Mouse (Mus musculus) hindbrain, embryonic 11.5 days (tissue): ENCODE measurements around the gene Fbxl5. TPM values are rescaled to one million over a fixed set of nuclear protein-coding genes. Genes with fewer than 3 reads are reported as not detected.

Source experiments
- ATAC-seq: fragments of 200-750 bp; cut with Nextera tagmentation; 2 replicates; pipeline ENCODE4 v1.8.0; 2017; ENCODE audit warnings: mild to moderate bottlenecking, moderate TSS enrichment, moderate library complexity; ENCODE audit not compliant: low FRiP score
- DNase-seq: peaks from one replicate; pipeline ENCODE4 v3.0.0-alpha.2; 2015; ENCODE audit warnings: low spot score
- H3K27ac ChIP-seq: fragments of 300-500 bp; sonication (generic); 2 replicates; pipeline ENCODE4 v1.5.1; 2014; ENCODE audit warnings: mild to moderate bottlenecking, low read depth, low read length
- H3K27me3 ChIP-seq: fragments of 300-500 bp; sonication (generic); 2 replicates; pipeline ENCODE4 v1.6.1; 2014; ENCODE audit warnings: mild to moderate bottlenecking, low read length, moderate library complexity, mixed read lengths; ENCODE audit not compliant: control insufficient read depth, insufficient read depth
- H3K36me3 ChIP-seq: fragments of 300-500 bp; sonication (generic); 2 replicates; pipeline ENCODE4 v1.6.1; 2014; ENCODE audit warnings: mild to moderate bottlenecking, low read length, moderate library complexity, mixed read lengths; ENCODE audit not compliant: control insufficient read depth, insufficient read depth
- H3K4me1 ChIP-seq: fragments of 300-500 bp; sonication (generic); replicated peaks from 2 replicates; pipeline ENCODE4 v1.6.1; 2014; ENCODE audit warnings: low read length, mixed read lengths; ENCODE audit not compliant: control insufficient read depth, insufficient read depth
- H3K4me2 ChIP-seq: fragments of 300-500 bp; sonication (generic); replicated peaks from 2 replicates; pipeline ENCODE4 v1.6.1; 2014; ENCODE audit warnings: mild to moderate bottlenecking, low read depth, low read length
- H3K4me3 ChIP-seq: fragments of 300-500 bp; sonication (generic); 2 replicates; pipeline ENCODE4 v1.5.1; 2014; ENCODE audit warnings: low read depth, low read length
- H3K9ac ChIP-seq: fragments of 300-500 bp; sonication (generic); 2 replicates; pipeline ENCODE4 v1.6.1; 2014; ENCODE audit warnings: low read depth, low read length
- H3K9me3 ChIP-seq: fragments of 300-500 bp; sonication (generic); 2 replicates; pipeline ENCODE4 v1.6.1; 2016; ENCODE audit warnings: low read length; ENCODE audit not compliant: control insufficient read depth
- WGBS: fragments of 180-500 bp; shearing (Covaris S2); extraction: QIAGEN DNeasy Blood & Tissue Kit; methylation state at CpG from one replicate; pipeline ENCODE4 v1.1.7; 2014; 5-methylcytosine and 5-hydroxymethylcytosine counted together
- polyA plus RNA-seq: library from polyadenylated mRNA; unstranded; fragments of >200 nt; fragmentation: Nextera tagmentation; extraction: Ambion mirVana; gene quantifications from 2 replicates; pipeline ENCODE4 v1.2.1, GENCODE M21; 2014

The Fbxl5 gene
- polyA plus RNA-seq, 1 experiment from 2014 or later = 66.3 TPM

DNA sequence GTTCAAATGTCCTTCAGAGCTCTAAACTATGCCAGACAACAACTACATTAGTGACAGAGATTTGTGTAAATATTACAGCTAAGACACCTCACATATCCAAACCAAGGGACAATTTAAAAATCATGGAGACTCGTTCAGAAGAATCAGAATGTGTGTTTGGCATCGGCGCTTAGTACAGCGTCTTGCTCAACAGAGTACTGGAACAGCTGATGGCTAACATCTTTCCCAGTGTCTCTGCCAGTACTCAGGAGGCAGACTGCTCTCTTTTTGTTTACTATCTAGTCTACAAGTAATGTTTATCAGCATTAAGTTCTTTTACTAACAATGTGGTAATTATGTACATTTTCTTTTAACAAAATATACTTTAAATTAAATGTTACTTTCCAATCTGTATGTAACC lies 73.4 kb downstream of the Fbxl5 start:
- Histone ChIP-seq H3K4me2 (no peak overlapping the region), H3K4me1 (no peaks in the 10 kb centered on the region), H3K27ac (no peak overlapping the region), H3K4me3 (no peak overlapping the region), H3K9ac (no peak overlapping the region), H3K9me3 (no peaks in the 10 kb centered on the region), H3K27me3 (no peaks in the 10 kb centered on the region), H3K36me3 (no peaks in the 10 kb centered on the region)
- DNase-seq = no peak
- WGBS = 93% methylated on average over 4 of the region's 4 CpGs
- ATAC-seq = no peak

DNA sequence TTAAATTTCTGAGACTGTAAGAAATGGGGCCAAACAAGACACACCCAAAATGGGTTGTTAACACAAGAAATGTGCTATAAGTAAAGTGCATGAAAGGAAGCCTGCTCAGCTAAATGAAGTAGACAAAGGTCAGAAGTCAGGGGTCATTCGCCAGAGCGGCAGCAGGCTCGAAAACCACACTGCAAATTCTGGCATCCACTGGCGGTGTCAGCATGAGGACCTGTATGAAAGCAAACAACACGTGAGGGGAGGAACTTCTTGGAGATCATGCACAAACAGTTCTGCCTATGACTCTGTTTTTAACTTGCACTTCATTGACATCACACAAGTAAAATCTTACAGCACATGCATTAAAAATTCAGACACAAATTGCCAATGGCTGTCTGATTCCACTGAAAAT lies 76.3 kb downstream of the Fbxl5 start:
- no peak overlapping the region for H3K9ac ChIP-seq
- no peak overlapping the region for H3K27ac ChIP-seq
- 40% methylated on average over 5 of the region's 5 CpGs for WGBS
- DNase-seq (peak; percentile 9), ATAC-seq (no peak)
- no peaks in the 10 kb centered on the region for H3K27me3 ChIP-seq
- H3K9me3 ChIP-seq = no peaks in the 10 kb centered on the region
- no peak overlapping the region for H3K4me2 ChIP-seq
- H3K36me3 ChIP-seq = no peaks in the 10 kb centered on the region
- no peaks in the 10 kb centered on the region for H3K4me1 ChIP-seq
- no peak overlapping the region for H3K4me3 ChIP-seq

DNA sequence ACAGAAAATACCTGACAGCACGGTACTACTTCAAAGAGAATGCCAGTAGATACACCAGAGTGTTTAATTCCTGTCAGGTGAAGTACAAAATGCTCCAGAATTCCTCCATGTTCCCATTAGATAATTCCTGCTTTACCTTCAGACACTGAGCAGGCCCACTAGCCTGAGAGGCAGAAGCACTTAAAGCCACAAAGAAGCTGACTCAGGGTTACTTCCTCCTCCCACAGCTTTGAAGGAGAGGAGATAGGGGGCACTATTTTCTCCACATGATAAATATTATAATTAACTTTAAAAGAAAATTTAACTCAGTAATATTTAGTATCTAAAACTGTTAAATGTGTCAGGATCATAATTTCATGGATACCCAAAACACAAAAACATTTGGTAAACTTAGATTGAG lies 77.3 kb downstream of the Fbxl5 start:
- H3K27ac ChIP-seq = no peak overlapping the region
- no peaks in the 10 kb centered on the region for H3K4me1 ChIP-seq
- H3K4me2 ChIP-seq = no peak overlapping the region
- no peaks in the 10 kb centered on the region for H3K27me3 ChIP-seq
- no peak overlapping the region for H3K9ac ChIP-seq
- H3K4me3 ChIP-seq = no peak overlapping the region
- H3K9me3 ChIP-seq = no peaks in the 10 kb centered on the region
- 92% methylated on average over 1 of the region's 1 CpGs for WGBS
- ATAC-seq = no peak
- DNase-seq = no peak
- no peaks in the 10 kb centered on the region for H3K36me3 ChIP-seq

DNA sequence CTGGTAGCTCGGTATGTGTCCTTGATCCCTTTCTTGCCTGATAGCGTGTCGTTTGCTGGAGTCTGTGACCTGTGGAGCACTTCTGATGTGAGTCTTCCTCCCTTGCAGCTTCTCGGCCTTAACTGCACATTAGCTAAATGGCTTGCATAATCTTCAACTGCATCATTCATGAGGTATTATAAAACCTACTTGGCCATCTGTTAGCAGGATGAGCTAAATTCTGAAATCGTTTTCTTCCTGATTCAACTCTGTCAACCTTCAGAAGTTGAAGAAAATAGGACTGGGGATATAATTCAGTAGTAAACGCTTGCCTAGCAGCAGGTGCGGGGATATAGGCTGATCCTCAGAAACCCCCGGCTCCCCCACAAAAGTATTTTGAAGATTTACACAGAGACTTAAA lies 89.1 kb downstream of the Fbxl5 start:
- Histone ChIP-seq H3K4me2 (no peak overlapping the region), H3K4me1 (no peaks in the 10 kb centered on the region), H3K27me3 (no peaks in the 10 kb centered on the region), H3K4me3 (no peak overlapping the region), H3K27ac (no peak overlapping the region), H3K36me3 (0 out of 2 replicates have a peak, but pooled peaks cover 5% of the 10 kb centered on the region), H3K9me3 (no peaks in the 10 kb centered on the region), H3K9ac (no peak overlapping the region)
- no peak for DNase-seq
- ATAC-seq = no peak
- WGBS = 80% methylated on average over 8 of the region's 8 CpGs

DNA sequence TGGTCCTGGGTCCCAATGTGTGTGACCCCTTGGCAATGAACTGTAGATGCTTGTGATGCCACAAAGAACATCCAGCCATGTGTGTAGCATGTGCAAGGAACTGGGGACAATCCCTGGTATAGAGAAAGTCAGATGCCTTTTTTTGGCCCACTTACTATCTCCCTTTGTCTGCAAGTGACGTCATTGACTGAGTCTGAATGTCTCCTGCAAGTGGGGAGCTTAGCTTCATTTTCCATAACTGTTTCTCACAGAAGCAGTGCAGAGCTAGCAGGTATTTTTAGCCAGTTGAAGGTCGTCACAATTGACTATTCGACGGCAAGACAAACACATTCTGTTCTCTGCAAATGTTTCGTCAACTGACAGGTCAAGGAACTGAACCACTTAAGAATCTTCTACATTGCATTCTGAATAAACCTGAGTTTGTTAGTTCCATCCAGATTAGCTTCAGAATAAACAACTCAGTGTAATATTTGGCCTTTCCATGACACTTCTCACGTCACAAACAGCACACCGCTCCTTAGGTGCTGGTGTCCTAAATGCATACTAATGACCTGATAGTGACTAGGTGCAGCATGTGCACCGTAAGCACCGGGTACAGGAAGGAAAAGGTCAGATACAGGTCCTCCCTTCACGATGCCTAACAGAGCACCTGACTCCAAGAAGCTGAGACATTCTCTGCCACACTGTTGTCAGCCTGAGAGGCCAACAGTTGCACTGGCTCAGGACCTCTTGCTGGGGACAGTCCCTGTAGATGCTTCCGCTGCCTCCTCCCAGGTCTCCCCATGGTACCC lies 92.9 kb downstream of the Fbxl5 start:
- WGBS = 87% methylated on average over 11 of the region's 11 CpGs

DNA sequence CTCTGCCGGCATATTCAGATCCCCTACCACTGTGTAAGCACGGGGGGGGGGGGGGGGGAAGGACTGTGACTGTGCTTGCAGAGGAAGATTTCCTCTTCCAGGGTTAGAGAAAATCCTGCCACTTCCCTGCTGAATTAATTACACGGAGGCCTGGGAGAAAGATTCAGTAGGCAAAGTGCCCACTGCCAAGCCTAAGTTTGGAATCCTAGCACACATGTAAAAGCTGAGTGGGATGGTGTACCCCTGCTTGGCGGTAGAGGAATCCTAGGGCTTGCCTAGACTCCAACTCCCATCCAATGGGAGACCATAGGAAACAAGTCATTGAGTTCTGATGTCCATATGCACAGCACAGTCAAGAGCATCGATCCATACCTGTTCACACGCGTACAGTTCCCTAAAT lies 97.6 kb downstream of the Fbxl5 start:
- Histone ChIP-seq H3K27ac (no peak overlapping the region), H3K36me3 (no peaks in the 10 kb centered on the region), H3K4me1 (no peaks in the 10 kb centered on the region), H3K4me3 (no peak overlapping the region), H3K9ac (no peak overlapping the region), H3K27me3 (no peaks in the 10 kb centered on the region), H3K9me3 (no peaks in the 10 kb centered on the region), H3K4me2 (no peak overlapping the region)
- 88% methylated on average over 7 of the region's 7 CpGs for WGBS
- DNase-seq (no peak), ATAC-seq (no peak)

More for the DNA sequence above, 92.9 kb downstream of the Fbxl5 start:
- no peak for DNase-seq
- Histone ChIP-seq H3K9me3 (no peaks in the 10 kb centered on the region), H3K4me1 (no peaks in the 10 kb centered on the region), H3K9ac (no peak overlapping the region), H3K4me2 (no peak overlapping the region), H3K36me3 (0 out of 2 replicates have a peak, but pooled peaks cover 5% of the 10 kb centered on the region), H3K27ac (no peak overlapping the region), H3K4me3 (no peak overlapping the region), H3K27me3 (no peaks in the 10 kb centered on the region)
- ATAC-seq = no peak

DNA sequence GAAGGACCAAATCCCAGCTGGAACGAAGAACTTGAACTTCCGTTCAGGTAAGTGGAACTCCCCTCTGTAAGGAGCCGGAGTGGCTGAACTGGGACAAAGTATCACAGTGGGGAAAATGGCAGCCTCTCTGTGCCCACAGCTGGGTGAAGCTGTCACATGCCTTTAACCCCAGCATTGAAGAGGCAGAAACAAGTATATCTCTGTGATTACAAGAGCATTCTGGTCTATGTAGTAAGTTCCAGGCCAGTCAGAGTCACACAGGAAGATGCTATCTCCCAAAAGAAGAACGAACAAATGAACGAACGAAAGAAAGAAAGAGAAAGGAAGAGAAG lies 99.0 kb downstream of the Fbxl5 start:
- WGBS = 89% methylated on average over 6 of the region's 6 CpGs
- Histone ChIP-seq H3K27me3 (no peaks in the 10 kb centered on the region), H3K27ac (no peak overlapping the region), H3K4me3 (no peak overlapping the region), H3K9ac (no peak overlapping the region), H3K36me3 (no peaks in the 10 kb centered on the region), H3K4me2 (no peak overlapping the region), H3K9me3 (no peaks in the 10 kb centered on the region), H3K4me1 (no peaks in the 10 kb centered on the region)
- ATAC-seq (no peak), DNase-seq (no peak)

DNA sequence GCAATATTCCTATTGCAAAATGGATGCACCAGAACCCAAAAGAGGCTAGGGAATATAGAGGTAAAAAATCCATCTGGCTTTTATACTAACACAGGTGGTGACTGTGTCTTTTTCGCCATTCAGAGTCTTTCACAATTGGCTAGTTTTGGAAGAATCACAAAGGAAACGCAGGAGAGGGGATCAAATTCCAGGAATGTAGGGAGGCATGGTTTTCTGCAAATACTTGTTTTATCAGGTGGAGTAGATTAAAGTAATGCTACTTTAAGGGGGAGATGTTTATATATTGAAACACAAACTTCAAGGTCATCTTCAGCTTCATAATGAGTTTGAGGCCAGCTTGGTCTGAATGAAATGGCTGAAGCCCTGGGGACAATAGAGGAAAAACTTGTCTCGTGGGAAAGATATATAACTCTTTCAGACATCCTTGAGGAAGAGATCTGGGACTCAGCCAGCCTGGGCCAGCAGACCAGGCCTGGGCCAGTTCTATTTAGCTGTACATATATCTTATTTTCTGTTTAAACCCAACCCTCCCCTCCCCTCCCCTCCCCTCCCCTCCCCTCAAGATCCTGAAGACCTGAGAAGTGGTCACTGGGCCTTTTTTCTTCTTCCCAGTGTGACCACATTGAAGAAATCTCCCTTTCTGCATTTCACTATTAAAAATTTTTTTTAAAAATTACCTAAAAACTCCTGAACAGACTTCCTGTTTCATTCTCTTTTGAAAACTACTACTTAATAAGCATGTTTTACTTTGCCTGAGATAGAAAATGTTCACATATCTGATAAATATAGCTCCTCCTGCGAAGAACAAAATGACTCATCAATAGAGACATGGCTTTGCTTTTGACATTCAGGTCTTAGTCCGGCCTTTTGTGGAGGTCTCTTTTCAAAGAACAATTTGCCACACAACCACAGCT lies 99.6 kb downstream of the Fbxl5 start:
- 70% methylated on average over 5 of the region's 5 CpGs for WGBS

DNA sequence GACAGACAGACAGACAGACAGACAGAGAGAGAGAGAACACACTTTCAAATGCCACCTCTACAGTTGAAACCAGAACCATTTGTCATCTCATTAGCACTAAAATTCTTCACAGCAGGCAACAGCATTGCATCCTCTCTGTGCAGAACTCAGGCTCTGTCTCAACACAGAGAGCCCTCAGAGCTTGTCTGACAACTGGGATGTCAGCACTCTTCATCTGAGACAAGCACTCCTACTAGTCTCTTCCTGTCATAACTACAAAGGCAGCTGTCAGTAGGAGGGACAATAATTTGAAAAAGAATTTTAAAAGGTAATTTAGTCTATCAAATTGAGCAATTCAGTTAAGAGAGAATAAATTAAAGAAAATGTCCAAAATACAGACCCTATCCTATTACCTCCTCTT lies 122.2 kb downstream of the Fbxl5 start:
- no peak overlapping the region for H3K27ac ChIP-seq
- no peak overlapping the region for H3K4me3 ChIP-seq
- no peak overlapping the region for H3K4me2 ChIP-seq
- H3K9me3 ChIP-seq = no peaks in the 10 kb centered on the region
- no peaks in the 10 kb centered on the region for H3K36me3 ChIP-seq
- H3K27me3 ChIP-seq = no peaks in the 10 kb centered on the region
- no peaks in the 10 kb centered on the region for H3K4me1 ChIP-seq
- no peak for ATAC-seq
- H3K9ac ChIP-seq = no peak overlapping the region
- DNase-seq = no peak

More for the DNA sequence above, 99.6 kb downstream of the Fbxl5 start:
- DNase-seq (no peak), ATAC-seq (no peak)
- no peaks in the 10 kb centered on the region for H3K9me3 ChIP-seq
- H3K4me2 ChIP-seq = no peak overlapping the region
- no peak overlapping the region for H3K9ac ChIP-seq
- H3K27me3 ChIP-seq = no peaks in the 10 kb centered on the region
- H3K27ac ChIP-seq = no peak overlapping the region
- no peaks in the 10 kb centered on the region for H3K4me1 ChIP-seq
- H3K4me3 ChIP-seq = no peak overlapping the region
- no peaks in the 10 kb centered on the region for H3K36me3 ChIP-seq
